Mouse (Mus musculus): ENCODE results near the gene Zfp523. TPM values are rescaled to one million over a fixed set of nuclear protein-coding genes. Genes with fewer than 3 reads are reported as not detected.

The Zfp523 gene
- polyA plus RNA-seq, 1 experiment from 2014 or later = 23.7 TPM

DNA sequence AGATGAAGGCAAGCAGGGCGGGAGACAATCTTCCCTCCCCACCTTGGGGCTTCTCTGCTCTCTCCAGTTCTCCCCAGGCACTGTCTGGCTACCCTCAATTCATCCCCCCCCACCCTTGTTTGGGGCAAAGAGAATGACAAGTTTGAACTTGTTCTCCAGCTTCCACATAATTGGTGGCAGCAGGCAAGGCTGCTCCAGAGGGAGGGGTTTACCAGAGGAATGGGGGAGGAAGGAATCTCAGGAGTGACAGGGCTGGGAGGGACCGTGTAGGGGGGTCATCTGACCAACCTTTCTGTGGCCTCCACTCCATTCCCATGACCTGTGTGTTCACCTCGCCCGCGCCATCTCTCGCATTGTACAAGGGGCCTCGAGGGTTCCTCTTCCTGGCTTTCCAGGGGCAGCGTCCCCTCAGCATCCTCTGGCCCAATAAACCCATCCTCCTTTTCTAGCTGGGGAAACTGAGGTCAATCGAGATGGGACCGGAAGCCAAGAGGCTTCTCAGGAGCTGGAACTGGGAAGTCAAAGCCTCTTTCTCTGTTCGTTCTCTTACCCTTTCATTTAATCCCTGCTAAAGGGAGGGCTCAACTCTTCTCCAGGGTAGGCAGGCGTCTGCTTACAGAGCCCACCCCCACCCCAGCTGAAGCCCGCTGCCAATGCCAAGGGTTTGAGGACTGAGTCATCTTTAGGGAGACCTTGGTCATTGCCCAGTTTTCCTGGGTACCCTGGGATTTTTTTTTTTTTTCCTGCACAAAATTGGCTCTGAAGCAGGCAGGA, 36.3 kb upstream of the Zfp523 start:
- WGBS = 48% methylated on average over 13 of the region's 13 CpGs
- Histone ChIP-seq H3K27ac (ENCODE audit: low read length) (no peak overlapping the region), H3K9ac (ENCODE audit: low read depth, low read length) (no peak overlapping the region)

DNA sequence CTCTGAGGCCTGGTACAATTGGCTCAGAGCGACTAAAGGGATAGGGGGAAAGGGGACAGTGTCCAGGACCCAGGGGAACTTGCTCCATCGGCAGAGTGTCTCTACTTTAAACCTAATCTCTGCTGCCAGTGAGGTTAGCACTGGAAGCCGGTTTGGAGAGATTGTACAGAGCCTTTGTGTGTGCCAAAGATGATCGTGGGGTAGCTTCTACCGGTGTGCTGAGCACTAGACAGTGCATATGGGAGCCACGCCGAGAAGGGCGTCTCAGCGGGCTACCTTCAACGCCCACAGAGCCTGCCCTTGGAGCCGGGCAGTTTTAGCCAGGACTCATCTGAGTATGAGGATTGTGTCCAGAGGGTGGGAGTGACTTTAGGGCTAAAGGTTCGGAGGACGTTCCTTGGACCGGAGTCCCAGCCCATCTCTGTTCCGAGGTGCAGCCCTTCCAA, 35.7 kb upstream of the Zfp523 start:
- Histone ChIP-seq H3K36me3 (ENCODE audit: control insufficient read depth, insufficient read depth, low read length) (no peaks in the 10 kb centered on the region), H3K4me1 (ENCODE audit: control insufficient read depth, insufficient read depth, low read length) (peaks cover 24% of the 10 kb centered on the region), H3K9ac (ENCODE audit: low read depth, low read length) (peak overlapping the region; percentile 73), H3K27ac (ENCODE audit: low read length) (no peak overlapping the region), H3K4me3 (ENCODE audit: low read length) (peak overlapping the region; percentile 64), H3K4me2 (ENCODE audit: low read depth, low read length) (peak overlapping the region; percentile 100), H3K27me3 (replicated peaks; ENCODE audit: control insufficient read depth, insufficient read depth, low read length) (peaks cover 31% of the 10 kb centered on the region), H3K9me3 (ENCODE audit: control insufficient read depth, low read length) (no peaks in the 10 kb centered on the region)
- ATAC-seq = no peak
- WGBS = 7% methylated on average over 15 of the region's 15 CpGs

More for the DNA sequence above, 36.3 kb upstream of the Zfp523 start:
- Histone ChIP-seq H3K36me3 (ENCODE audit: control insufficient read depth, insufficient read depth, low read length) (no peaks in the 10 kb centered on the region), H3K9me3 (ENCODE audit: control insufficient read depth, low read length) (no peaks in the 10 kb centered on the region), H3K27me3 (replicated peaks; ENCODE audit: control insufficient read depth, insufficient read depth, low read length) (peaks cover 31% of the 10 kb centered on the region), H3K4me2 (ENCODE audit: low read depth, low read length) (no peak overlapping the region), H3K4me3 (ENCODE audit: low read length) (no peak overlapping the region), H3K4me1 (ENCODE audit: control insufficient read depth, insufficient read depth, low read length) (peaks cover 24% of the 10 kb centered on the region)
- no peak for ATAC-seq

DNA sequence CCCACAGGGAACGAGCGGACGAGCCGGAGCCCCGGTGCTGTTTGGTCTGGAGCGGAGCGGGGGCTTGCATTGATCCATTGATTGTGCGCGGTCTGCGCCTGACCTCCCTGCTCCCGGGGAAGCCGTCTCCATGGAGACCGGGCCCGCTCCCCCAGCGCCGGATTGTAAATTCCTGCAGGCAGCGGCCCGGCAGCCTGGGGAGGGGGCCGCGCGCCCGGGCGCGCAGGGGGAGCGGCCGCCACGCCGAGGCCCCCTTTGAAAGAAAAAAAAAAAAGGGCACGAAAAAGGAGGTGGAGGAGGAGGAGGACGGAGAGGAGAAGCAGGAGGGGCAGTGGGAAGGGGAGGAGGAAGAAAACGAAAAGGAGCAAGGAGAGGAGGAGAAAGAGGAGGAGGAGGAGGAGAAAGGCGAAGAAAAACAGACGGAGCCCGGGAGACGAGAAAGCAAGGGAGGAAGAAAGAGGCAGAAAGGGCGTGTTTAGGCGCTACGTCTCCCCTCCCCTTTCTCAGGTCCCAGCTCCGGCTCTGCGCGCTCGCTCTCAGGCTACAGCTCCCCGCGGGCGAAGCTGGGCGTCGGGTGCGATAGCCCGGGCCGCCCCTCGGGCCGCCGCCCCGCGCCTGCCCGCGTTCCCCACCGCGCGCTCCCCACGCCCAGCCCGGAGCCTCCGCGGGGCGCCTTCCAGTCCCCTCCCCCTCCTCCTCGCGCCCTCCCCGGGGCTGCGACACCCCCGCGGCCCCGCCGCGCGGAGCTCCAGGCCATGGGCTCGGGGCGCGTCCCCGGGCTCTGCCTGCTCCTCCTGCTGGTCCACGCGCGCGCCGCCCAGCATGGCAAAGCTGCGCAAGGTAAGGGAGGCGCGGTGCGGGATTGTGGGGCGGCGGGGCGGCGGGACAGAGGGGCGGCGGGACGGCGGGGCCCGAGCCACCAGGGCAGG, 34.9 kb upstream of the Zfp523 start, which contains the start of gene Scube3:
Gene Scube3, plus strand, starts transcription at position 371 of the 929 bp plus-strand sequence.
- Histone ChIP-seq H3K4me2 (ENCODE audit: low read depth, low read length) (peak within 1 kb of the TSS; percentile 100), H3K27me3 (replicated peaks; ENCODE audit: control insufficient read depth, insufficient read depth, low read length) (peaks cover 31% of the 10 kb centered on the region), H3K4me1 (ENCODE audit: control insufficient read depth, insufficient read depth, low read length) (peaks cover 24% of the 10 kb centered on the region), H3K36me3 (ENCODE audit: control insufficient read depth, insufficient read depth, low read length) (no peaks in the 10 kb centered on the region), H3K9ac (ENCODE audit: low read depth, low read length) (peak within 1 kb of the TSS; percentile 73), H3K27ac (ENCODE audit: low read length) (no peak within 1 kb of the TSS), H3K4me3 (ENCODE audit: low read length) (peak within 1 kb of the TSS; percentile 64), H3K9me3 (ENCODE audit: control insufficient read depth, low read length) (no peaks in the 10 kb centered on the region)
- peak; percentile 62 for ATAC-seq
- WGBS = under 1% methylated on average over 68 of the region's 97 CpGs

DNA sequence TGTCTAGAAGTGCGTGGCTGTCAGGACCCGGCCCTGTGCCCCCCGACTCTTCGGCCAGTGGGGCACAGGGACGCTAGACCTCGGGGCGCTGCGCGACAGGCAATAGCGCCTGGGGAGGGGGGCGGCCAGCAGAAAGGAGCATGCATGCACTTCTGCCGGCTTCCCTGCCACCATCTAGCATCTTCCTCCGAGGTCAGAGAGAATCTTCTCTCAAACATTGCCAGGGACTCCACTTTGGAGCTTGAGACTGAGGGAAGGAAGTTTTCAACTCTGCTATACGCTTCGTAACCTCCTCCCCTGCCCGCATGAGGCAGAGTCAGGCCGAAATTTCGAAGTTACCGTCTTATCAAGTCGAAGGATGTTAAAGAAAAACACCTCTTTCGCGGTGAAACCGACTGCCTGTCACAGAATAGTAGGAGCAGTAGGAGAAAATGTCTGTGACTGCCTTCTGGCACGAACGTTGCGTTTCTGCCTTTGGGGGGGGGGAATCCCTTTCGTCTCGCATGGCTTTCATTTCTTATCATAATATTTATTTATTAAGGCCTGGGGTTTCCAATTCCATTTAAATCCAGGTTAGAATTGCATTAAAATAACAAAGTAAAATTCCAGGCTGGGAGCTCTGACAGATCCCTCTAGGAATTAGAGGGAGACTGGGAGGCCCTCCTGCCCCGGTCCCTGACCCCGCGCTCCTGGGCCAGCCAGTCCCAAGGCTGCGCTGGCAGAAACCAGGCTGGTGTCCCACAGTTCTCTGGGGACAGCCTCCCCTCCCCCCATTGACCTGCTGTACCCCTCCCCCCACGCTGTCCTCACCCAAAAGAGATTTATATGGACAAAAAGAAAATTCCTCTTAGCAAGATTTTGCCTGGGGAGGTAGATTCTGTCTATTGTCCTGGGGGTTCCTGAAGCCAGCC, 34.0 kb upstream of the Zfp523 start:
- H3K27ac ChIP-seq (ENCODE audit: low read length) = no peak overlapping the region
- H3K27me3 ChIP-seq (replicated peaks; ENCODE audit: control insufficient read depth, insufficient read depth, low read length) = peaks cover 31% of the 10 kb centered on the region
- peak overlapping the region; percentile 100 for H3K4me2 ChIP-seq (ENCODE audit: low read depth, low read length)
- no peaks in the 10 kb centered on the region for H3K36me3 ChIP-seq (ENCODE audit: control insufficient read depth, insufficient read depth, low read length)
- H3K4me1 ChIP-seq (ENCODE audit: control insufficient read depth, insufficient read depth, low read length) = peaks cover 24% of the 10 kb centered on the region
- H3K9me3 ChIP-seq (ENCODE audit: control insufficient read depth, low read length) = no peaks in the 10 kb centered on the region
- H3K4me3 ChIP-seq (ENCODE audit: low read length) = peak overlapping the region; percentile 64
- WGBS = 5% methylated on average over 33 of the region's 33 CpGs
- ATAC-seq = no peak
- peak overlapping the region; percentile 73 for H3K9ac ChIP-seq (ENCODE audit: low read depth, low read length)

DNA sequence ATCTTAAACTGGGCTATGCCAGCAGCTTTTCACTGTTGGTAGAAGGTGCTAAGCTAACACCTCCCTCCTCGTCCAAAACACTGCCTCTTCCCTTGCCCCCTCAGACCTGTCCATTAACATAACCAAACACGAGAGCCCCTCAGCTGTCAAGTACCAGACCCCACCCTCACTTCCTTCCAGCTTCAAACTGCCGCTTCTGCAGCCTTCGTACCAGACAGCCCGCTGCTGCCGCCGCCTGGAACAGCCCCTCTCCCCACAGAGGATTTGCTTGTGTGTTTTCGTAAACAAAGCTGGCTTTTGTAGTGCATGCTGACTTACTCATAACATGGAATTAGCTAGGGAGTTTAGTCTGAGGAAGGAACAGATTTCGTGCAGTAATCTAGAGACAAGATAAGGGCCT, 33.2 kb upstream of the Zfp523 start:
- Histone ChIP-seq H3K4me2 (ENCODE audit: low read depth, low read length) (peak overlapping the region; percentile 100; the same call in 1 of the 2 replicates), H3K27ac (ENCODE audit: low read length) (no peak overlapping the region), H3K36me3 (ENCODE audit: control insufficient read depth, insufficient read depth, low read length) (no peaks in the 10 kb centered on the region), H3K4me3 (ENCODE audit: low read length) (0 out of 2 replicates have a peak overlapping the region, but pooled peaks have one; percentile 3), H3K27me3 (replicated peaks; ENCODE audit: control insufficient read depth, insufficient read depth, low read length) (peaks cover 31% of the 10 kb centered on the region), H3K9ac (ENCODE audit: low read depth, low read length) (no peak overlapping the region), H3K9me3 (ENCODE audit: control insufficient read depth, low read length) (no peaks in the 10 kb centered on the region), H3K4me1 (ENCODE audit: control insufficient read depth, insufficient read depth, low read length) (peaks cover 24% of the 10 kb centered on the region)
- ATAC-seq = no peak
- 4% methylated on average over 9 of the region's 9 CpGs for WGBS

DNA sequence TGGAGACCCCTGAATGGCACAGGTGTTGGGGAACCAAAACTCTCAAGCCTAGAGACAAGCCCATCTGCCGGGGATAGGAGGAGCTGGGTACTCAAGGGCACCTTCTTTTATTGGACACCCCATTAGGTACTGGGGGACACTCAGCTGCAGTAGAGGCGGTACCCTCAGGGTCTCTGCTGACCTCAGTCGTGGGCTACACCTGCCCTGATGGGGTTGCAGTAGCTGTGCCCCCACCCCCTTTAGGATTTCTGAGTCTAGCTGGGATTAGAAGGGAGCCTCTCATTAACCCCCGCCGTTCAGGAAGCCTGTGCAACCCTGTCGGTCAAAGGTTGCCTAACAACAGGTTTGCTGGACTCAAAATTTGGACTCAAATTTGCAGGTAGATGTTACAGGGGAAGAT, 32.7 kb upstream of the Zfp523 start:
- H3K27me3 ChIP-seq (replicated peaks; ENCODE audit: control insufficient read depth, insufficient read depth, low read length) = peaks cover 28% of the 10 kb centered on the region
- H3K27ac ChIP-seq (ENCODE audit: low read length) = no peak overlapping the region
- H3K4me3 ChIP-seq (ENCODE audit: low read length) = 0 out of 2 replicates have a peak overlapping the region, but pooled peaks have one; percentile 3
- H3K9me3 ChIP-seq (ENCODE audit: control insufficient read depth, low read length) = no peaks in the 10 kb centered on the region
- no peak overlapping the region for H3K9ac ChIP-seq (ENCODE audit: low read depth, low read length)
- ATAC-seq = no peak
- WGBS = 19% methylated on average over 6 of the region's 6 CpGs
- peak overlapping the region; percentile 12; the same call in 1 of the 2 replicates for H3K4me2 ChIP-seq (ENCODE audit: low read depth, low read length)
- no peaks in the 10 kb centered on the region for H3K36me3 ChIP-seq (ENCODE audit: control insufficient read depth, insufficient read depth, low read length)
- H3K4me1 ChIP-seq (ENCODE audit: control insufficient read depth, insufficient read depth, low read length) = peaks cover 24% of the 10 kb centered on the region

DNA sequence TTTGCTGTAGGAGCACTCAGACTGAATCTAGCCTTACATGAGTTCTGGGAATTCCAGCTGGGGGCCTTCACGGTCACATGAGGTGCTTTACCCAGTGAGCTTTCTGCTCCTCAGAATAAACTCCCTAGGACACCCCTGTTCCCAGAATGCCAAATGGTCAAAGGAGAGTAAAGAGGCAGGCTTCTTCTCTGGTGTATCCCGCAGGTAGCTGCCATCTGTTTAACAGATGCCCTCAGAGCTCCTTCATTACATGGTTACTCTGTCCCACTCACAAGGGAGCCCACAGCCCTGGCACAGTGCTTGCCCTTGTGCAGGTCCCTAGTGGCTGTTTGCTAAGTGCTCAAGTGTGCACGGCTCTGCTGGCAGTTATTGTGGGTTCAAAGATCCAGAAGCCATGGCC, 28.6 kb upstream of the Zfp523 start:
- no peak overlapping the region for H3K27ac ChIP-seq (ENCODE audit: low read length)
- H3K4me3 ChIP-seq (ENCODE audit: low read length) = no peak overlapping the region
- no peak overlapping the region for H3K9ac ChIP-seq (ENCODE audit: low read depth, low read length)
- peaks cover 12% of the 10 kb centered on the region for H3K27me3 ChIP-seq (replicated peaks; ENCODE audit: control insufficient read depth, insufficient read depth, low read length)
- no peak for ATAC-seq
- H3K9me3 ChIP-seq (ENCODE audit: control insufficient read depth, low read length) = no peaks in the 10 kb centered on the region
- H3K4me2 ChIP-seq (ENCODE audit: low read depth, low read length) = no peak overlapping the region
- peaks cover 10% of the 10 kb centered on the region; the same call in 1 of the 2 replicates for H3K4me1 ChIP-seq (ENCODE audit: control insufficient read depth, insufficient read depth, low read length)
- H3K36me3 ChIP-seq (ENCODE audit: control insufficient read depth, insufficient read depth, low read length) = no peaks in the 10 kb centered on the region
- 70% methylated on average over 3 of the region's 3 CpGs for WGBS

DNA sequence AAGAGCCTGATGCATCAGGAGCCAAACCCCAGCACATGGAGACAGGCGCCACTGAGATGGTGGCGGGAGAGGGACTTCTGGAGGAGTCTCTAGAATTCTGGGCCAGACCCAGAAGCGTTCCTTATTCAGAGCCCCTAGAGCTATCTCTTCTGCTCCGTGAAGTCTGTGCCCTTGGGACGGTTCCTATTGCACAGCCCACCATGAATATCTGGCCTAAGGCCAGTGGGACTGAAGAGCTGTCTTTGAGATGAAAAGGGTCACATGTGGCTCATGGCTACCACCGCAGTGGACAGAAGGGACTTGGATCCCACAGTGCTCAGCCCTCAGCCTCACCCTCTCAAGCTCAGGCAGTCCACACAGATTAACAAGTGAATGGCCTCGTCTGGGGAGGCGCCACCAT, 27.2 kb upstream of the Zfp523 start:
- no peak for ATAC-seq
- H3K4me3 ChIP-seq (ENCODE audit: low read length) = no peak overlapping the region
- WGBS = 70% methylated on average over 8 of the region's 8 CpGs

More for the DNA sequence above, 27.2 kb upstream of the Zfp523 start:
- no peaks in the 10 kb centered on the region for H3K36me3 ChIP-seq (ENCODE audit: control insufficient read depth, insufficient read depth, low read length)
- H3K27me3 ChIP-seq (replicated peaks; ENCODE audit: control insufficient read depth, insufficient read depth, low read length) = 0 out of 2 replicates have a peak, but pooled peaks cover 2% of the 10 kb centered on the region
- H3K9ac ChIP-seq (ENCODE audit: low read depth, low read length) = no peak overlapping the region
- no peak overlapping the region for H3K4me2 ChIP-seq (ENCODE audit: low read depth, low read length)
- peaks cover 5% of the 10 kb centered on the region; the same call in 1 of the 2 replicates for H3K4me1 ChIP-seq (ENCODE audit: control insufficient read depth, insufficient read depth, low read length)
- no peaks in the 10 kb centered on the region for H3K9me3 ChIP-seq (ENCODE audit: control insufficient read depth, low read length)
- no peak overlapping the region for H3K27ac ChIP-seq (ENCODE audit: low read length)
